Mouse (Mus musculus) gonadal fat pad, adult 2 months (tissue): ENCODE measurements around the gene Tanc1. TPM values are rescaled to one million over a fixed set of nuclear protein-coding genes. Genes with fewer than 3 reads are reported as not detected.
A peak's percentile ranks its signal among the peaks of the same experiment; 100 is the strongest.

ENCODE experiments used
- DNase-seq: peaks from one replicate; pipeline ENCODE4 v3.0.0-alpha.2; 2012; ENCODE audit warnings: low read depth
- polyA plus RNA-seq: library from polyadenylated mRNA; depleted of rRNA; stranded (reverse); fragments of >200 nt; gene quantifications from 2 replicates; pipeline ENCODE4 v1.2.3, GENCODE M21; 2012

The Tanc1 gene
- polyA plus RNA-seq, 1 experiment = 21.7 TPM

- DNase-seq = no peak
Measured at GRCm38 (mm10) chr2:59758139-59758918, 146.5 kb downstream of the Tanc1 start.

- DNase-seq = no peak
Measured at GRCm38 (mm10) chr2:59760731-59761130, 148.9 kb downstream of the Tanc1 start.

- DNase-seq = no peak
Measured at GRCm38 (mm10) chr2:59761183-59761582, 149.3 kb downstream of the Tanc1 start.

- DNase-seq = no peak
Measured at GRCm38 (mm10) chr2:59762277-59762676, 150.4 kb downstream of the Tanc1 start.

GRCm38 (mm10) chr2:59765671-59766070 is 153.8 kb downstream of the Tanc1 start:
- no peak for DNase-seq

GRCm38 (mm10) chr2:59767893-59768292 is 156.1 kb downstream of the Tanc1 start:
- no peak for DNase-seq

- no peak for DNase-seq
Measured at GRCm38 (mm10) chr2:59768661-59769384, 157.0 kb downstream of the Tanc1 start.

GRCm38 (mm10) chr2:59769385-59769735 is 157.5 kb downstream of the Tanc1 start:
- DNase-seq = no peak

DNA sequence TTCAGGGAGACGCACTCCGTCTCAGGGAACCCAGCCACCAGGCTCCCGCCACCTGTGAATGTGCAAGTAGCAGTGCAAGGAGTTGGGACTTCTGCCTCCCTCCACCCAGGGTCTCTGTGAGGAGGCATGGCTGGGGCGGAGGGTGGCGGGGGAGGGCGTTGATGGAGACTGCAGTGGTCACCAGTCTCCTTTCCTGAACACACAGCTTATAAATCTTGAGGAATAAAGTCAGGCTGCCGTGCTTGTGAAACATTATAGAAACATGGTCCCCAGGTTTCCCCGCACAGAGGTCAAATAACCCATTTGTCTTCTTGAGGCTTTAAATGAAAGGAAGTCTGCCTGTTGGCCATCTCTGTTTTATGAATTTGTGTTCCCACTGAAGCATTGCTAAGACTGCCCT is 159.9 kb downstream of the Tanc1 start:
- no peak for DNase-seq

DNA sequence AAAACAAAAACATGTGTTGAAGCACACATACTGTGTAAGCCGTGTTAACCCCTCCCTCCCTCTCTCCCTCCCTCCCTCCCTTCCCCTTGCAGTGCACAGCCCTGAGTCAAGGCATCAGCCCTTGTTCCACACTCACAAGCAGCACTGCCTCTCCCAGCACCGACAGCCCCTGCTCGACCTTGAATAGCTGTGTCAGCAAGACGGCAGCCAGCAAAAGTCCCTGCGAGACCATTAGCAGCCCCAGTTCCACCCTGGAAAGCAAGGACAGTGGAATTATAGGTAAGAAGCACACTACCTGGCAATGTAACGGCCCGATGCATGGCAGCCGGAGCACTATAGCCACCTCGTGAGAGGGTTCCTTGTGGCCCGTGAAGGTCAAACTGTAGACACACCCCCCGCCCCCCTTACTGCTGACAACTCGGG is 160.4 kb downstream of the Tanc1 start:
- DNase-seq = no peak

- peak; percentile 64 for DNase-seq
Measured at GRCm38 (mm10) chr2:59774374-59774773, 162.5 kb downstream of the Tanc1 start.

GRCm38 (mm10) chr2:59775148-59775547 is 163.3 kb downstream of the Tanc1 start:
- no peak for DNase-seq

- no peak for DNase-seq
Measured at GRCm38 (mm10) chr2:59775820-59776219, 164.0 kb downstream of the Tanc1 start.

DNA sequence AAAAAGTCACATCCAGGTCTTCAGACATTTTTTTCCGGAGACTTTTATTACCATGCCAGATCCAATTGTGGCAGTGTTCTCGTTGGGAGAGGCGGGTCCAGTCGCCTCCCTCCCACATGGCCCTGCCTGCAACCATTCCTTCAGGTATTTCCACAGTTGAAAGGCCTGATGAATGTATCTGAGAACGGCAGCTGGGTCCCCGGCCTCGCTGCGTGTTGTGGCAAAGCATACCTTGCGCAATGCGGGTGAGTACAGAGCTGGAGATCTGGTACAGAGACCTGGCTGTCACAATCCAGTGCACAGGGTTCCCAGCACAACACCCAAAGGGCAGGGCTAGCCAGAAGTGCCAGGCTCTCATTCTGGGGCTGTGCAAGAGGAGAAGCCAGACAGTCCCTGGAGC is 167.5 kb downstream of the Tanc1 start:
- peak; percentile 93 for DNase-seq

- DNase-seq = no peak
Measured at GRCm38 (mm10) chr2:59780240-59780639, 168.4 kb downstream of the Tanc1 start.

- DNase-seq = no peak
Measured at GRCm38 (mm10) chr2:59783055-59783831, 171.4 kb downstream of the Tanc1 start.

- no peak for DNase-seq
Measured at GRCm38 (mm10) chr2:59783832-59784627, 172.2 kb downstream of the Tanc1 start.

DNA sequence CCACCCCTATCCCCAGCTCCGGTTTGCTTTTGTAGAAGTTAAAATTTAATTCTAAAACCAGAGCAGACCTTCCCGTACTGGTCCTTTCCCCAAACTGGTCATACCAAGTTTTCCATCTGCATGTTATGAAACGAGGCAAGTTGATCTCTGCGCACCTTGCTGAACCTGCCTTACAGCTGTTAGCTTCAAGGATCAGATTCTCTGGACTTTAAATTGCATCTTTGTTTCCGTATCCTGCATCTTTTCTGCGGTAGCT is 172.7 kb downstream of the Tanc1 start:
- no peak for DNase-seq

GRCm38 (mm10) chr2:59785597-59785996 is 173.8 kb downstream of the Tanc1 start:
- no peak for DNase-seq

GRCm38 (mm10) chr2:59788704-59789500 is 177.1 kb downstream of the Tanc1 start:
- DNase-seq = no peak

DNA sequence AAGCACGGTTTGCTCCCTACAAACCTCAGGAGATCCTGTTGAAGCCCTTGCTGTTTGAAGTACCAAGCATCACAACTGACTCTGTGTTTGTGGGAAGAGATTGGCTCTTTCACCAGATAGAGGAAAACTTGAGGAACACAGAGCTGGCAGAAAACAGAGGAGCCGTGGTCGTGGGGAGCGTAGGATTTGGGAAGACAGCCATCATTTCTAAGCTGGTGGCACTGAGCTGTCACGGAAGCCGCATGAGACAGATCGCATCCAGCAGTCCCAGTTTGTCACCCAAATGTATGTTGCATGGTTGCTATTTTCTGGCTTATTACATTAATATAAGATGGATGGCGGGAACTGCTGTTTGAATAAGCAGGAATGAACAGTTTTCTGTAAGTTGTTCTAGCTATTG is 179.8 kb downstream of the Tanc1 start:
- DNase-seq = no peak
